Mouse (Mus musculus) olfactory bulb, adult 2 months (tissue): ENCODE results near the gene Sync.

Experiments used
- CTCF ChIP-seq: fragments of 200-500 bp; IDR thresholded peaks from 2 replicates; pipeline ENCODE4 v1.5.1; 2012; ENCODE audit warnings: low read depth, mild to moderate bottlenecking, low read length, moderate library complexity; ENCODE audit not compliant: insufficient read depth
- POLR2A ChIP-seq: fragments of 200-500 bp; IDR thresholded peaks from 2 replicates; pipeline ENCODE4 v1.6.1; 2012; ENCODE audit warnings: mild to moderate bottlenecking, low read depth, low read length, moderate library complexity; ENCODE audit not compliant: insufficient read depth

DNA sequence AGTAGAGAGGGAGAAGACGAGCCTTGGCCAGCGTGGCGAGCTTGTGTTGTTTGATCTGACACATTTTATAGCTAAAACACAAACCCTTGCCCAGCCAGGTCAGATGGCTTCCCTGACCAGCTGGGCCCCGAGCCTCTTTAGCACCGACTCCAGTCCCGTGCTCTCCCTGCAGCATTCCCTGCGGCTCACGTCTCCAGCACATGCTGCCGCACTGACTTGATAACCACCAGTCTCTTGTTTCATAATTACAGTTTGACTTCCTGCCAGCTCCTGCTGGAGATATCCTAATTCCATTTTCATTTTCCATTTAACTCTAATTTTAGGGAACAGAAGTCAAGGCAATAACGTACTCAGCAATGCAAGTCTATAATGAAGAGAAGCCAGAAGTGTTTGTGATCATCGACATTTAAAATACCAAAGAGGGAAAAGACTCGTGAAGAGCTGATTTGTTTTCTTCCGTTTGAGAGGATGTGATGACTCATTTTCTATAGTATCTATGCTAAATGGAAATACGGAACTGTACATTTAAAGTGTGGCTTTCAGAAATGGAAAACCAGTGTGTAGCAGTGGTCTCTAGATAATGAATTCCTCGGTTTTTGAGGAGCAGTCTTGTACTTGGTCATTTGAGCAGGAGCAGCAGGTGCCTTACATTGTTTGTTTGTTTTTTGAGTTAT lies 59.2 kb downstream of the Sync start:
- TF ChIP-seq POLR2A, result no peak
- TF ChIP-seq CTCF, result no peak
